In genomic region chr17:45498397-45498796, GRCm38 (mm10) we compare ENCODE assay signal across 21 mouse cellular contexts. TPM values are rescaled to one million over a fixed set of nuclear protein-coding genes. Genes with fewer than 3 reads are reported as not detected.
"Had no signal": no experiment of that assay in that cellular context is flagged by ENCODE, and none has a peak within 500 bp of the region (broad histone marks: within the 10 kb centered on the region; RNA-seq: fewer than 3 reads in every experiment).

No protein-coding gene starts in this region.

- H3K9ac ChIP-seq: limb, embryonic 12.5 days; limb, embryonic 15.5 days; liver, embryonic 14.5 days; liver, postnatal 0 days; lung, embryonic 14.5 days; midbrain, embryonic 12.5 days; midbrain, embryonic 15.5 days; neural tube, embryonic 12.5 days; neural tube, embryonic 15.5 days; stomach, embryonic 15.5 days had no signal

- H3K27ac ChIP-seq: limb, embryonic 12.5 days; limb, embryonic 15.5 days; liver, embryonic 14.5 days; macrophage; midbrain, embryonic 12.5 days; midbrain, embryonic 15.5 days; neural tube, embryonic 12.5 days; neural tube, embryonic 15.5 days; stomach, embryonic 15.5 days had no signal

- H3K4me1 ChIP-seq: limb, embryonic 12.5 days; limb, embryonic 15.5 days; midbrain, embryonic 12.5 days; midbrain, embryonic 15.5 days; neural tube, embryonic 12.5 days had no signal

- ATAC-seq: liver, postnatal 0 days; lung, postnatal 0 days; midbrain, embryonic 15.5 days had no signal

- H3K9me3 ChIP-seq: limb, embryonic 12.5 days; limb, embryonic 15.5 days; midbrain, embryonic 12.5 days; midbrain, embryonic 15.5 days; neural tube, embryonic 12.5 days; neural tube, embryonic 15.5 days; stomach, embryonic 15.5 days had no signal

- DNase-seq: kidney, postnatal 14 days; kidney, postnatal 4 days; left cerebral cortex, postnatal 4 days; liver, postnatal 0 days; lung, embryonic 14.5 days; right cerebral cortex, adult 18-20 months; right cerebral cortex, postnatal 14 days; right cerebral cortex, postnatal 4 days; thymus, postnatal 25 days had no signal

- H3K4me2 ChIP-seq: limb, embryonic 12.5 days; limb, embryonic 15.5 days; liver, embryonic 11.5 days; lung, embryonic 14.5 days; midbrain, embryonic 12.5 days; midbrain, embryonic 15.5 days; neural tube, embryonic 12.5 days; neural tube, embryonic 15.5 days; stomach, embryonic 15.5 days had no signal

- H3K27me3 ChIP-seq: limb, embryonic 15.5 days; midbrain, embryonic 12.5 days; neural tube, embryonic 12.5 days; neural tube, embryonic 15.5 days; stomach, embryonic 15.5 days had no signal

- H3K36me3 ChIP-seq: limb, embryonic 12.5 days; limb, embryonic 15.5 days; midbrain, embryonic 12.5 days; midbrain, embryonic 15.5 days; neural tube, embryonic 12.5 days; neural tube, embryonic 15.5 days; stomach, embryonic 15.5 days had no signal

- H3K4me3 ChIP-seq: limb, embryonic 12.5 days; limb, embryonic 15.5 days; midbrain, embryonic 12.5 days; midbrain, embryonic 15.5 days; neural tube, embryonic 12.5 days; neural tube, embryonic 15.5 days; stomach, embryonic 15.5 days had no signal

RNA-seq across cellular contexts. Expression of gene Spats1, which starts 23.2 kb away (rescaled TPM):
- total RNA-seq: megakaryocyte, adult 5-6 weeks had no signal
- polyA plus RNA-seq: liver, postnatal 0 days; macrophage had no signal

RNA-seq across cellular contexts. Expression of gene Tcte1, which starts 24.8 kb away (rescaled TPM):
- total RNA-seq: megakaryocyte, adult 5-6 weeks had no signal
- polyA plus RNA-seq: liver, embryonic 14.5 days; liver, postnatal 0 days; macrophage had no signal

RNA-seq across cellular contexts. Expression of gene Tmem151b, which starts 51.1 kb away (rescaled TPM):
- total RNA-seq: megakaryocyte, adult 5-6 weeks had no signal
